Mouse (Mus musculus) thymus, postnatal 10 days (tissue): ENCODE measurements around the gene Mrpl19.

Experiments used
- DNase-seq, 2 experiments: peaks; one replicate each; pipeline ENCODE4 v3.0.0; 2021; ENCODE audit warnings: low spot score in 2 of 2

The Mrpl19 gene

DNA sequence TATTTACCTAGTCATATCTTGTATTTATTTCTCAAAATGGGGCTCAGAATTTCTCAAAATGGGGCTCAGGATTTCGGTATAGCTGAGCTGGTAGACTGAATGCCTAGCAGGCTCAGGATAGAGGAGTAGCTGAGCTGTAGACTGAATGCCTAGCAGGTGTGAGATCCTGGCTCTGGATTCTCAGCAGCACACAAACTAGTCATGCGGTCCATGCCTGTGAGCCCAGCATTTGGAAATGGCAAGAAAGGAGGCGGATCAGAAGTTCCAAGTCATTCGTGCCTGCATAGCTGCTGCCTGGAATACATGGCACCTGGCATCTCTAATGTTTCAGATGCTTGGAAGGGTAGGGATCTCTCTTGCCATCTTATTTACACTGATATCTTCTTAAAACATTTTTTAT lies 36.4 kb downstream of the Mrpl19 start:
- DNase-seq, result no peak

DNA sequence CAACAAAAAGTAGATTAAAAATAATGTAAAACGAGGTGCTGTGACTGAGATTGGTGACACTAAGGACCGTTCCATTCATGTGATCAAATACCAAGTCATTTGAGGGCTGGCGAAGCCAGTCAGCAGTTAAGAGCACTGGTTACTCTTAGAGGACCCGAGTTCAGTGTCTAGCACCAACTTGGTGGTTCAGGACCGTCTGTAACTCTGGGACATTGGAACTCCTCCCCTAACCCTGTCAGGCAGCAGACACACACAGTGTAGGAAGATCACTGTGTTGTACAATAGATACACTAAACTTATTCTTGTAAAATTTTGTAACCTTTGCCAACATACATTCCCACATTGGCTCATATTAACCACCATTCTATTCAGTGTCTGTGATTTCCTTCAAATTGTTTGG lies 41.5 kb downstream of the Mrpl19 start:
- no peak for DNase-seq

DNA sequence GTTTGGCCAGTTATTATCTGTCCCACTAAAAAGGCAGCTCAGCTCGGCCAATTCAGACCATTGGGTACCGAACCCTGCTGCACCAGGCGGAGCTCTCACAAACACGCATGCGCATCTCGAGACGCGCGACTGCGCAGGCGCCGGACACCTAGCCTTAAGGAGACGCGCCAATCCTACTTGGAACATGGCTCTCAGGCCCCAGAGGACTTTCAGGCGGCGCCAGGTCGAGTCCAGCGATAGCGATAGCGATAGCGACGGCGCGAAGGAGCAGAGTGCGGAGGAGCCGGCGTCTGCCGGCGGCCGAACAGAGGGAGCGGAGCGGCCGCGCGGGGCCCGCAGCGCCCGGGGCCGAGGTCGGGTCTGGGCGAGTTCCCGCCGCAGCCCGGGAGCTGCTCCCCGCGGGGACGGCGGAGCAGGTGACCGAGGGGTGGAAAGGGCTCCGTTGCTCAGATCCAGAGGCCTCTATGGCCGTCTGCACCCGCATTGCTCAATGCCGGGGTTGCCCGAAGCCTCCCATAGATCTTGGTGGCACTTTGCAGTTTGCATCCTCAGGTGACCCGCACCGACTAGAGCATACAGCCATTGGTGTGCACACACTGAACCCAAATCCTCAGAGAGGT lies 42.1 kb downstream of the Mrpl19 start, which contains the start of gene Gcfc2:
TSS of gene Gcfc2 (plus strand) at position 147 of the 620 bp plus-strand sequence.
- DNase-seq, result peak; percentile 79 to 93

- no peak for DNase-seq
Observed at GRCm38 (mm10) chr6:81912177-81912576, 53.6 kb downstream of the Mrpl19 start.

DNA sequence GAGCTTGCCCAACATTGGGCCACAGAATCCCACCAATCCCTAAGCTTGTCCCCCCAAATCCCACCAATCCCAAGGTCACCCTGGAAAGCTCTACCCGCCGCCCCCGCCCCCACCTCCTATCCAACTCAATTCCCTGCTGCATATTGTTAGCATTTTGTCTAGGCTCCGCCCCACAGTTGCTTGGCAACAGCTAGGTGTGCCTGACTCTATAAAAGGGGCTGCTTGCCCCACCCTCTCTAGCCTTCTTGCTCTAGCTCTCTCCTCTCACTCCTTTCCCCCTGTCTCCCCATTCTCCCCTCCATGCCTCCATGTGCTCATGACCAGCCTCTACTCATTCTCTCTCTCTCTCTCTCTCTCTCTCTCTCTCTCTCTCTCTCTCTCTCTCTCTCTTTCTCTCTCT lies 54.0 kb downstream of the Mrpl19 start:
- no peak for DNase-seq

DNA sequence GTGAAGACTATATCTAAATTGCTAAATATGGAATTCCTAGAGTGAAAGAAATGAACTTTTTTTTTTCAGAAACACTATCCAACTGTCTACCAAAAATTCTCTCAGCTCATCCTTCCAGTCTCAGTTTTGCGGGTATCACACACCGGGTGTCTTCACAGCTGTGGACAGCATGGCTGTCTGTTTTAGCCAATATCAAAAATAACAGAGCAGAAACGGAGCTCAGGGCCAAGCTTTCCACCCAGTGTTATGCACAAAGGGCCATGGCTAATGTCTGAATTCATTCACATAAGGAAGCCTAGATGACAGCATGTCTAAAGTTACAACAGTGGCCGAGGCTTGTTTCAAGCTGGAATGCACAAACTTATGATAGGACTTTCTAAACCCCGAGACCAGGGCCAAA lies 54.5 kb downstream of the Mrpl19 start:
- DNase-seq, result no peak

GRCm38 (mm10) chr6:81910302-81910855 lies 55.4 kb downstream of the Mrpl19 start:
- no peak for DNase-seq
